Mouse (Mus musculus) bone marrow macrophage, adult 2 months (primary cell): ENCODE data around the gene Ntm.

Experiments used
- CTCF ChIP-seq: IDR thresholded peaks from 2 replicates; pipeline ENCODE4 v1.5.1; 2012; ENCODE audit warnings: low read depth, mild to moderate bottlenecking, low read length, moderate library complexity
- POLR2A ChIP-seq: IDR thresholded peaks from 2 replicates; pipeline ENCODE4 v1.6.1; 2012; ENCODE audit warnings: mild to moderate bottlenecking, low read depth, low read length, borderline replicate concordance

- no peak for TF ChIP-seq CTCF
- TF ChIP-seq POLR2A: no peak
Measured at GRCm38 (mm10) chr9:29960236-29960635, 2.7 kb downstream of the Ntm start.
